Mouse (Mus musculus) kidney, embryonic 16.5 days (tissue): ENCODE measurements around the gene Tenm3. TPM values are rescaled to one million over a fixed set of nuclear protein-coding genes. Genes with fewer than 3 reads are reported as not detected.

Experiments
- ATAC-seq: fragments of 200-750 bp; cut with Nextera tagmentation; 2 replicates; pipeline ENCODE4 v1.8.0; 2017; ENCODE audit warnings: moderate TSS enrichment; ENCODE audit not compliant: low FRiP score, low TSS enrichment
- H3K27ac ChIP-seq: fragments of 300-500 bp; sonication (generic); 2 replicates; pipeline ENCODE4 v1.5.1; 2014; ENCODE audit warnings: low read length
- H3K27me3 ChIP-seq: fragments of 300-500 bp; sonication (generic); 2 replicates; pipeline ENCODE4 v1.6.1; 2014; ENCODE audit warnings: low read length, control low read depth, mixed read lengths; ENCODE audit not compliant: insufficient read depth
- H3K36me3 ChIP-seq: fragments of 300-500 bp; sonication (generic); 2 replicates; pipeline ENCODE4 v1.6.1; 2014; ENCODE audit warnings: low read length, control low read depth, mixed read lengths; ENCODE audit not compliant: insufficient read depth
- H3K4me1 ChIP-seq: fragments of 300-500 bp; sonication (generic); 2 replicates; pipeline ENCODE4 v1.6.1; 2014; ENCODE audit warnings: low read length, control low read depth, mixed read lengths; ENCODE audit not compliant: insufficient read depth
- H3K4me2 ChIP-seq: fragments of 300-500 bp; sonication (generic); replicated peaks from 2 replicates; pipeline ENCODE4 v1.6.1; 2014; ENCODE audit warnings: low read depth, low read length
- H3K4me3 ChIP-seq: fragments of 300-500 bp; sonication (generic); 2 replicates; pipeline ENCODE4 v1.5.1; 2014; ENCODE audit warnings: mild to moderate bottlenecking, low read length
- H3K9ac ChIP-seq: fragments of 300-500 bp; sonication (generic); replicated peaks from 2 replicates; pipeline ENCODE4 v1.6.1; 2014; ENCODE audit warnings: low read length
- H3K9me3 ChIP-seq: fragments of 300-500 bp; sonication (generic); 2 replicates; pipeline ENCODE4 v1.6.1; 2016; ENCODE audit warnings: low read length, control low read depth
- WGBS: fragments of 180-500 bp; shearing (Covaris S2); extraction: QIAGEN DNeasy Blood & Tissue Kit; methylation state at CpG from one replicate; pipeline ENCODE4 v1.1.7; 2014; 5-methylcytosine and 5-hydroxymethylcytosine counted together
- polyA plus RNA-seq: library from polyadenylated mRNA; unstranded; fragments of >200 nt; fragmentation: Nextera tagmentation; extraction: Ambion mirVana; gene quantifications from 2 replicates; pipeline ENCODE4 v1.2.1, GENCODE M21; 2015

The Tenm3 gene
- polyA plus RNA-seq, 1 experiment from 2014 or later: 20.3 TPM

GRCm38 (mm10) chr8:48531795-48532194 lies 312.0 kb downstream of the Tenm3 start:
- Histone ChIP-seq H3K36me3 (0 out of 2 replicates have a peak, but pooled peaks cover 3% of the 10 kb centered on the region), H3K4me2 (no peak overlapping the region), H3K4me1 (no peaks in the 10 kb centered on the region), H3K9me3 (no peaks in the 10 kb centered on the region), H3K9ac (no peak overlapping the region), H3K27me3 (no peaks in the 10 kb centered on the region), H3K4me3 (no peak overlapping the region), H3K27ac (no peak overlapping the region)
- WGBS: 71% methylated on average over 5 of the region's 5 CpGs
- no peak for ATAC-seq

GRCm38 (mm10) chr8:48530916-48531570 lies 312.7 kb downstream of the Tenm3 start:
- Histone ChIP-seq H3K4me2 (no peak overlapping the region), H3K4me1 (no peaks in the 10 kb centered on the region), H3K36me3 (0 out of 2 replicates have a peak, but pooled peaks cover 3% of the 10 kb centered on the region), H3K9me3 (no peaks in the 10 kb centered on the region), H3K27ac (no peak overlapping the region), H3K27me3 (no peaks in the 10 kb centered on the region), H3K4me3 (no peak overlapping the region), H3K9ac (no peak overlapping the region)
- no peak for ATAC-seq
- 95% methylated on average over 11 of the region's 11 CpGs for WGBS

- Histone ChIP-seq H3K9ac (no peak overlapping the region), H3K27ac (no peak overlapping the region), H3K4me1 (no peaks in the 10 kb centered on the region), H3K36me3 (no peaks in the 10 kb centered on the region), H3K9me3 (no peaks in the 10 kb centered on the region), H3K4me3 (no peak overlapping the region), H3K4me2 (no peak overlapping the region), H3K27me3 (no peaks in the 10 kb centered on the region)
- ATAC-seq: no peak
- WGBS: 32% methylated on average over 6 of the region's 6 CpGs
Observed at GRCm38 (mm10) chr8:48527418-48527817, 316.3 kb downstream of the Tenm3 start.

GRCm38 (mm10) chr8:48522536-48523123 lies 321.1 kb downstream of the Tenm3 start:
- H3K27me3 ChIP-seq: no peaks in the 10 kb centered on the region
- H3K4me2 ChIP-seq: no peak overlapping the region
- H3K9ac ChIP-seq: no peak overlapping the region
- H3K4me1 ChIP-seq: peaks cover 1% of the 10 kb centered on the region; the same call in 1 of the 2 replicates
- no peak overlapping the region for H3K27ac ChIP-seq
- H3K4me3 ChIP-seq: no peak overlapping the region
- H3K36me3 ChIP-seq: no peaks in the 10 kb centered on the region
- ATAC-seq: no peak
- no peaks in the 10 kb centered on the region for H3K9me3 ChIP-seq
- 91% methylated on average over 4 of the region's 4 CpGs for WGBS

- Histone ChIP-seq H3K27ac (no peak overlapping the region), H3K4me2 (no peak overlapping the region), H3K27me3 (no peaks in the 10 kb centered on the region), H3K9ac (no peak overlapping the region), H3K4me1 (peaks cover 8% of the 10 kb centered on the region; the same call in 1 of the 2 replicates), H3K9me3 (no peaks in the 10 kb centered on the region), H3K4me3 (no peak overlapping the region), H3K36me3 (no peaks in the 10 kb centered on the region)
- WGBS: 86% methylated on average over 8 of the region's 8 CpGs
- ATAC-seq: no peak
Observed at GRCm38 (mm10) chr8:48522004-48522403, 321.7 kb downstream of the Tenm3 start.

- Histone ChIP-seq H3K4me3 (no peak overlapping the region), H3K4me1 (peaks cover 12% of the 10 kb centered on the region)
- ATAC-seq: no peak
Observed at GRCm38 (mm10) chr8:48517431-48517830, 326.3 kb downstream of the Tenm3 start.

GRCm38 (mm10) chr8:48514230-48514629 lies 329.5 kb downstream of the Tenm3 start:
- Histone ChIP-seq H3K9me3 (no peaks in the 10 kb centered on the region; the same call in 1 of the 2 replicates), H3K4me1 (peaks cover 16% of the 10 kb centered on the region), H3K27ac (0 out of 2 replicates have a peak overlapping the region, but pooled peaks have one; percentile 24), H3K4me2 (no peak overlapping the region), H3K36me3 (no peaks in the 10 kb centered on the region), H3K27me3 (no peaks in the 10 kb centered on the region), H3K9ac (no peak overlapping the region), H3K4me3 (no peak overlapping the region)
- WGBS: 65% methylated on average over 4 of the region's 4 CpGs
- peak; percentile 62; the same call in 1 of the 2 replicates for ATAC-seq

More at GRCm38 (mm10) chr8:48517431-48517830, 326.3 kb downstream of the Tenm3 start:
- Histone ChIP-seq H3K4me2 (no peak overlapping the region), H3K27ac (no peak overlapping the region), H3K36me3 (no peaks in the 10 kb centered on the region), H3K9ac (no peak overlapping the region), H3K9me3 (no peaks in the 10 kb centered on the region), H3K27me3 (no peaks in the 10 kb centered on the region)

- no peak for ATAC-seq
- Histone ChIP-seq H3K27ac (no peak overlapping the region), H3K4me2 (no peak overlapping the region), H3K9me3 (no peaks in the 10 kb centered on the region; the same call in 1 of the 2 replicates), H3K4me1 (peaks cover 20% of the 10 kb centered on the region), H3K27me3 (no peaks in the 10 kb centered on the region), H3K36me3 (no peaks in the 10 kb centered on the region), H3K9ac (no peak overlapping the region), H3K4me3 (no peak overlapping the region)
- 53% methylated on average over 7 of the region's 7 CpGs for WGBS
Observed at GRCm38 (mm10) chr8:48513801-48514200, 329.9 kb downstream of the Tenm3 start.

- H3K27ac ChIP-seq: no peak overlapping the region
- no peak overlapping the region for H3K4me3 ChIP-seq
- H3K4me1 ChIP-seq: peaks cover 22% of the 10 kb centered on the region
- H3K4me2 ChIP-seq: no peak overlapping the region
- H3K36me3 ChIP-seq: no peaks in the 10 kb centered on the region
- no peaks in the 10 kb centered on the region; the same call in 1 of the 2 replicates for H3K9me3 ChIP-seq
- ATAC-seq: no peak
- no peak overlapping the region for H3K9ac ChIP-seq
- H3K27me3 ChIP-seq: no peaks in the 10 kb centered on the region
- 91% methylated on average over 12 of the region's 12 CpGs for WGBS
Observed at GRCm38 (mm10) chr8:48511546-48511945, 332.2 kb downstream of the Tenm3 start.

GRCm38 (mm10) chr8:48511137-48511536 lies 332.6 kb downstream of the Tenm3 start:
- WGBS: 88% methylated on average over 14 of the region's 14 CpGs
- Histone ChIP-seq H3K36me3 (no peaks in the 10 kb centered on the region), H3K9ac (no peak overlapping the region), H3K4me1 (peaks cover 24% of the 10 kb centered on the region), H3K9me3 (no peaks in the 10 kb centered on the region; the same call in 1 of the 2 replicates), H3K4me2 (no peak overlapping the region), H3K27ac (no peak overlapping the region), H3K27me3 (no peaks in the 10 kb centered on the region), H3K4me3 (no peak overlapping the region)
- no peak for ATAC-seq
